Mouse (Mus musculus) gastrocnemius, adult 2 months (tissue): Measurements from ENCODE around the gene Impad1. TPM values are rescaled to one million over a fixed set of nuclear protein-coding genes. Genes with fewer than 3 reads are reported as not detected.

ENCODE experiments used
- DNase-seq: peaks from one replicate; pipeline ENCODE4 v3.0.0; 2022
- H3K27ac ChIP-seq: fragments of 200-600 bp; 2 replicates; pipeline ENCODE4 v1.8.1; 2022; ENCODE audit warnings: mild to moderate bottlenecking
- H3K4me3 ChIP-seq: fragments of 200-600 bp; 2 replicates; pipeline ENCODE4 v1.8.1; 2022; ENCODE audit warnings: mild to moderate bottlenecking, moderate library complexity
- CTCF ChIP-seq: fragments of 200-600 bp; IDR thresholded peaks from 2 replicates; pipeline ENCODE4 v1.8.1; 2022; ENCODE audit warnings: antibody characterized with exemption, mild to moderate bottlenecking, moderate library complexity
- intact Hi-C: fragments of 180-260 bp; cut with DNase I; formaldehyde crosslinking; loops from one replicate; pipeline ENCODE4 v1.15.1; 2025
- long read RNA-seq, 2 experiments: library from polyadenylated mRNA; stranded (forward); transcript quantifications; one replicate each; pipeline ENCODE4 v2.0.0; 2021
- total RNA-seq, 2 experiments: library from RNA; stranded (reverse); gene quantifications; 2 replicates each; pipeline ENCODE4 v1.2.3; 2021

Impad1 gene
- 10 to 100 TPM; 34.0 to 36.0 TPM for total RNA-seq
- long read RNA-seq, experiment 1, full-length matches to known transcripts = 20 of 26 reads
- long read RNA-seq, experiment 1, partial matches to known transcripts = 2 of 26 reads
- long read RNA-seq, experiment 1, other reads (novel, unspliced or antisense) = 4 of 26 reads
- long read RNA-seq, experiment 2, full-length matches to known transcripts = 39 of 45 reads
- long read RNA-seq, experiment 2, partial matches to known transcripts = 0 of 45 reads
- long read RNA-seq, experiment 2, other reads (novel, unspliced or antisense) = 6 of 45 reads

- Histone ChIP-seq H3K4me3 (peak within 1 kb of the TSS; percentile 92), H3K27ac (peak within 1 kb of the TSS; percentile 90)
- peak; percentile 86 for DNase-seq
- TF ChIP-seq CTCF = no peak
- intact Hi-C loops = no loop called here
Measured at GRCm38 (mm10) chr4:4792992-4793834, at the start of gene Impad1. Impad1 (minus strand) TSS chr4:4793355.

GRCm38 (mm10) chr4:4840145-4840544 lies 47.0 kb upstream of the Impad1 start:
- DNase-seq = no peak
- Histone ChIP-seq H3K4me3 (no peak overlapping the region), H3K27ac (no peak overlapping the region)
- intact Hi-C loops = no loop called here
- no peak for TF ChIP-seq CTCF

GRCm38 (mm10) chr4:4833789-4834295 lies 40.7 kb upstream of the Impad1 start:
- H3K27ac ChIP-seq = no peak overlapping the region
- TF ChIP-seq CTCF = no peak
- intact Hi-C loops = no loop called here
- no peak for DNase-seq
- no peak overlapping the region for H3K4me3 ChIP-seq

GRCm38 (mm10) chr4:4828131-4828530 lies 35.0 kb upstream of the Impad1 start:
- no peak overlapping the region for H3K27ac ChIP-seq
- no peak for DNase-seq
- H3K4me3 ChIP-seq = no peak overlapping the region
- intact Hi-C loops = no loop called here
- TF ChIP-seq CTCF = no peak

- no peak overlapping the region for H3K4me3 ChIP-seq
- DNase-seq = no peak
- intact Hi-C loops = no loop called here
- no peak overlapping the region for H3K27ac ChIP-seq
- TF ChIP-seq CTCF = no peak
Measured at GRCm38 (mm10) chr4:4822119-4822518, 29.0 kb upstream of the Impad1 start.

- Histone ChIP-seq H3K4me3 (peak overlapping the region; percentile 92), H3K27ac (peak overlapping the region; percentile 90)
- intact Hi-C loops = no loop called here
- TF ChIP-seq CTCF = no peak
- peak; percentile 43 for DNase-seq
Measured at GRCm38 (mm10) chr4:4792141-4792991, 789 bp downstream of the Impad1 start.

GRCm38 (mm10) chr4:4791180-4791579 lies 2.0 kb downstream of the Impad1 start:
- Histone ChIP-seq H3K27ac (no peak overlapping the region), H3K4me3 (peak overlapping the region; percentile 92)
- DNase-seq = no peak
- intact Hi-C loops = no loop called here
- no peak for TF ChIP-seq CTCF

- intact Hi-C loops = no loop called here
- H3K27ac ChIP-seq = no peak overlapping the region
- no peak for TF ChIP-seq CTCF
- no peak overlapping the region for H3K4me3 ChIP-seq
- DNase-seq = no peak
Measured at GRCm38 (mm10) chr4:4785169-4785568, 8.0 kb downstream of the Impad1 start.

GRCm38 (mm10) chr4:4784305-4784704 lies 8.8 kb downstream of the Impad1 start:
- H3K4me3 ChIP-seq = no peak overlapping the region
- H3K27ac ChIP-seq = no peak overlapping the region
- intact Hi-C loops = no loop called here
- DNase-seq = no peak
- TF ChIP-seq CTCF = no peak

- Histone ChIP-seq H3K27ac (no peak overlapping the region), H3K4me3 (no peak overlapping the region)
- no peak for DNase-seq
- intact Hi-C loops = no loop called here
- no peak for TF ChIP-seq CTCF
Measured at GRCm38 (mm10) chr4:4783686-4783957, 9.5 kb downstream of the Impad1 start.

- no peak for TF ChIP-seq CTCF
- Histone ChIP-seq H3K27ac (no peak overlapping the region), H3K4me3 (no peak overlapping the region)
- intact Hi-C loops = no loop called here
- DNase-seq = no peak
Measured at GRCm38 (mm10) chr4:4782882-4783685, 10.1 kb downstream of the Impad1 start.

GRCm38 (mm10) chr4:4779265-4779770 lies 13.8 kb downstream of the Impad1 start:
- Histone ChIP-seq H3K4me3 (no peak overlapping the region), H3K27ac (no peak overlapping the region)
- DNase-seq = no peak
- intact Hi-C loops = no loop called here
- no peak for TF ChIP-seq CTCF
